Mouse (Mus musculus) layer of hippocampus, adult 2 months (tissue): ENCODE data around the gene Ssty2. TPM values are rescaled to one million over a fixed set of nuclear protein-coding genes. Genes with fewer than 3 reads are reported as not detected.
"Not testable (repeated sequence)": the region's sequence is repeated elsewhere in the genome, so short reads cannot be mapped to it uniquely, and the experiment has no call there.

Experiments
- DNase-seq, 2 experiments: peaks; one replicate each; pipeline ENCODE4 v3.0.0; 2022; ENCODE audit warnings: low spot score in 2 of 2
- H3K27ac ChIP-seq: fragments of 200-600 bp; 2 replicates; pipeline ENCODE4 v1.8.1; 2022
- H3K4me3 ChIP-seq: fragments of 200-600 bp; 2 replicates; pipeline ENCODE4 v1.8.1; 2022; ENCODE audit warnings: mild to moderate bottlenecking
- long read RNA-seq, 2 experiments: library from polyadenylated mRNA; stranded (forward); transcript quantifications; one replicate each; pipeline ENCODE4 v2.0.0; 2021; ENCODE audit warnings: borderline mapping rate in 2 of 2
- total RNA-seq, 2 experiments: library from RNA; stranded (reverse); gene quantifications; 2 replicates each; pipeline ENCODE4 v1.2.3; 2021

Gene Ssty2
- not detected for total RNA-seq
- long read RNA-seq, experiment 1 = 0 reads
- long read RNA-seq, experiment 2 = 0 reads

GRCm38 (mm10) chrY:67047972-67048371 lies at the start of gene Ssty2:
Gene Ssty2, minus strand, starts transcription at chrY:67048072.
- H3K4me3 ChIP-seq, DNase-seq: not testable (repeated sequence)

More at GRCm38 (mm10) chrY:67047972-67048371, at the start of gene Ssty2:
- not testable (repeated sequence) for H3K27ac ChIP-seq
